Mouse (Mus musculus): ENCODE measurements around the gene Gjd3.

The Gjd3 gene

GRCm38 (mm10) chr11:98933151-98933550 is 49.7 kb downstream of the Gjd3 start:
- no peak for DNase-seq (ENCODE audit: low spot score)

- no peak for DNase-seq (ENCODE audit: low spot score)
These were observed 50.3 kb downstream of the Gjd3 start for GRCm38 (mm10) chr11:98932293-98933091.
